Mouse (Mus musculus): ENCODE measurements at regions not wholly inside any gene's neighbourhood (a gene's known extent, or its start where the extent isn't known, plus 50 kb on each side); places are given as distances from the start of the nearest gene placed in this dataset.

- no peak for ATAC-seq (ENCODE audit: insufficient number of reproducible peaks, insufficient read depth, low FRiP score, low read depth)
- Histone ChIP-seq H3K4me1 (ENCODE audit: control insufficient read depth, insufficient read depth, low read length) (no peaks in the 10 kb centered on the region; the same call in 1 of the 2 replicates), H3K4me3 (ENCODE audit: low read depth, low read length) (no peak overlapping the region), H3K36me3 (ENCODE audit: control insufficient read depth, insufficient read depth, low read length) (no peaks in the 10 kb centered on the region), H3K27me3 (ENCODE audit: control insufficient read depth, insufficient read depth, low read length) (no peaks in the 10 kb centered on the region), H3K27ac (ENCODE audit: low read length) (no peak overlapping the region), H3K9ac (replicated peaks; ENCODE audit: low read depth, low read length) (no peak overlapping the region), H3K4me2 (replicated peaks; ENCODE audit: low read depth, low read length) (no peak overlapping the region), H3K9me3 (ENCODE audit: control insufficient read depth, low read depth, low read length) (no peaks in the 10 kb centered on the region)
- 41% methylated on average over 15 of the region's 15 CpGs for WGBS
These were observed 422.6 kb upstream of the Castor2 start for GRCm38 (mm10) chr5:133676791-133677450.

DNA sequence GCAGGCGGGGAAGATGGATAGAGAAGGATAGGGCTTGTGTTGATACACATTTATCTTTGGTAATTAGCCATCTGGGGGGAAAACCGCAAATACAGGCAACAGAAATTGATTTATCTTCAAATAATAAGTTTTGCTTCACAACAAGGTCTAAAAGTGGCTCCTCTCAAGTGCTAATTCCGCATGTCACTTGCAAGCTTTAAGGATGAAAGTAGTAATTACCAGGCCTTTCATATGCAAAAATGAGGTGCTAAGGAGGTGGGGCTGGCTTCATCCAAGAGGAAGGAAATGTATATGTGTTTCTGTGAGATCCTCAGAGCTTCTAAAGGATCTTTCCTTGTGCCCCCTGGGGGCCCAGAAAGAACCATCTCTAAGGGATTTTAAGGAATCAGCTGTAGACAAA lies 423.9 kb upstream of the Castor2 start:
- WGBS, result 68% methylated on average over 3 of the region's 3 CpGs
- H3K4me1 ChIP-seq (ENCODE audit: control insufficient read depth, insufficient read depth, low read length), result no peaks in the 10 kb centered on the region; the same call in 1 of the 2 replicates
- ATAC-seq (ENCODE audit: insufficient number of reproducible peaks, insufficient read depth, low FRiP score, low read depth), result no peak
- H3K9ac ChIP-seq (replicated peaks; ENCODE audit: low read depth, low read length), result no peak overlapping the region
- H3K36me3 ChIP-seq (ENCODE audit: control insufficient read depth, insufficient read depth, low read length), result no peaks in the 10 kb centered on the region
- H3K27me3 ChIP-seq (ENCODE audit: control insufficient read depth, insufficient read depth, low read length), result no peaks in the 10 kb centered on the region
- no peaks in the 10 kb centered on the region for H3K9me3 ChIP-seq (ENCODE audit: control insufficient read depth, low read depth, low read length)
- no peak overlapping the region for H3K4me3 ChIP-seq (ENCODE audit: low read depth, low read length)
- no peak overlapping the region for H3K27ac ChIP-seq (ENCODE audit: low read length)
- H3K4me2 ChIP-seq (replicated peaks; ENCODE audit: low read depth, low read length), result no peak overlapping the region

DNA sequence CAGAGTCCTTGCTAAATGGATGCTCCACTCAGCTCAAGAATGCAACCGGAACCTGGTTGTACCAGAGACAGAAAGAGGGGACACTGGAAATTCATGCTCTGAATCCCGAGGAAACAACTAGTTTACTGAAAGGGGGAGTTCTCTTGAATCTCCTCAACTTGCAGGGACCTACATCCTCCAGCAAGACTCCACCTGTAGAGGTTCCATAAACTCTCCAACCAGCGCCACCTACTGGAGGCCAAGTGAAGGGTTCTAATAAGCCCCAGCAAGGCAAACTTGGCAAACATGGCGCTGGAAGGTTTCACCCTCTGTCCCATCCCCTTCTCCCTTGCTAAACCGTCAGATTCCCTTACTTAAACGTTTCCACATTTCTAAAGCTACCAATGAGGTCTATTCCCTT lies 433.0 kb upstream of the Castor2 start:
- Histone ChIP-seq H3K27ac (ENCODE audit: low read length) (no peak overlapping the region), H3K9me3 (ENCODE audit: control insufficient read depth, low read depth, low read length) (no peaks in the 10 kb centered on the region)
- 43% methylated on average over 6 of the region's 6 CpGs for WGBS

DNA sequence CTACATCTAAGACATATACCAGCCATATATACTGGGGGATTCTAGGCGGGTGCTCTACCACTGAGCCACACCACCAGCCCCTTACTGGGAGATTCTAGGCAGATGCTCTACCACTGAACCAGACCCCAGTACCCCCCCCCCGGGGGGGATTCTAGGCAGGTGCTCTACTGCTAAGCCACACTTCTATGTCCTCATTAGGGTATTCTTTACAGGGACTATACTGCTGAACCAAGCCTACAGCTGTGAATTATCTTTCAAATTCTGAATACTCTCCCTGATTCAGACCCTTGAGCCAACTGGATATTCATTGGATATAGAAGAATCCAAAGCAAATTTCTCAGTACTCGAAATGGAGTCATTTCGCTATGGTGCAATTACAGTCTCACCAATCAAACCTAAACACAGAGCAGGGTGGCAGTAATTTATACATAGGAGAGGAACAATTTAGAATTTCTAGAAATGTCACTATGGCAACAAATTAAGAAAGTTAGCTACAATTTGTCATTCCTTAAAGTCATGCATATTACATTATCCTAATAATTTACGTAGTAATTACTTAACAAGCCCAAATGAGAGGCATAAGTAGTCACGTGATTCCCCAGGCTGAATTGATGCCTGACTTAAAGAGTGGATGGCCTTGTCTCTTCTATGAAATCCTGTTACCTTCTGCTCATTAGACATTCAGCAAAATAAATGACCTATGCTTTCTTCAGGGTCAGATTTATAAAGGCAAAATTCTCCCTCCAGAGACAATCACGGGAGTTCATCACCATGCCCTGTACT lies 436.8 kb upstream of the Castor2 start:
- no peak overlapping the region for H3K4me3 ChIP-seq (ENCODE audit: low read depth, low read length)
- H3K4me2 ChIP-seq (replicated peaks; ENCODE audit: low read depth, low read length), result no peak overlapping the region
- H3K27me3 ChIP-seq (ENCODE audit: control insufficient read depth, insufficient read depth, low read length), result no peaks in the 10 kb centered on the region
- 85% methylated on average over 7 of the region's 7 CpGs for WGBS
- no peaks in the 10 kb centered on the region for H3K36me3 ChIP-seq (ENCODE audit: control insufficient read depth, insufficient read depth, low read length)
- no peaks in the 10 kb centered on the region for H3K9me3 ChIP-seq (ENCODE audit: control insufficient read depth, low read depth, low read length)
- H3K27ac ChIP-seq (ENCODE audit: low read length), result no peak overlapping the region
- no peak for ATAC-seq (ENCODE audit: insufficient number of reproducible peaks, insufficient read depth, low FRiP score, low read depth)
- no peak overlapping the region for H3K9ac ChIP-seq (replicated peaks; ENCODE audit: low read depth, low read length)
- H3K4me1 ChIP-seq (ENCODE audit: control insufficient read depth, insufficient read depth, low read length), result no peaks in the 10 kb centered on the region

More for the DNA sequence above, 433.0 kb upstream of the Castor2 start:
- H3K4me1 ChIP-seq (ENCODE audit: control insufficient read depth, insufficient read depth, low read length), result no peaks in the 10 kb centered on the region
- H3K9ac ChIP-seq (replicated peaks; ENCODE audit: low read depth, low read length), result no peak overlapping the region
- ATAC-seq (ENCODE audit: insufficient number of reproducible peaks, insufficient read depth, low FRiP score, low read depth), result no peak
- H3K4me3 ChIP-seq (ENCODE audit: low read depth, low read length), result no peak overlapping the region
- H3K27me3 ChIP-seq (ENCODE audit: control insufficient read depth, insufficient read depth, low read length), result no peaks in the 10 kb centered on the region
- H3K4me2 ChIP-seq (replicated peaks; ENCODE audit: low read depth, low read length), result no peak overlapping the region
- no peaks in the 10 kb centered on the region for H3K36me3 ChIP-seq (ENCODE audit: control insufficient read depth, insufficient read depth, low read length)

DNA sequence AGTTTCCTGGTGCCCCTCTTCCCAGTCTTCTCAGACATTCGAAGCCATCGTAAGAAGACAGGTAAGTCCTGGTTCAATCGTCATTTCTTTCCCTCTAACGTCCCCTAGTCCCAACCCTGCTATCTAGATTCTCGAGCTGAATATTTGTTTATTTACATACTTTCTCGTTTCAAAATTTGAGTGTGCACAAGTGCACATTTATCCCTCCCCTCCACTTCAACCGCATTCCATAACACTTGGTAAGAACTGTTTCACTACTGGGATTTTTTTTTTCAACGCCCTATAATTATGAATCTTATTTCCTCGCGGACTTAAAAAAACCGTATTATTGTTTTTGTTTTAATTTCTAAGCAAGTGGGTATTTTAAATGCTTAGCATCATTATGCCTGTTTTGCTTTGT lies 439.2 kb upstream of the Castor2 start:
- H3K27ac ChIP-seq (ENCODE audit: low read length), result no peak overlapping the region
- H3K9ac ChIP-seq (replicated peaks; ENCODE audit: low read depth, low read length), result no peak overlapping the region
- no peaks in the 10 kb centered on the region for H3K4me1 ChIP-seq (ENCODE audit: control insufficient read depth, insufficient read depth, low read length)
- 78% methylated on average over 11 of the region's 11 CpGs for WGBS
- no peaks in the 10 kb centered on the region for H3K9me3 ChIP-seq (ENCODE audit: control insufficient read depth, low read depth, low read length)
- ATAC-seq (ENCODE audit: insufficient number of reproducible peaks, insufficient read depth, low FRiP score, low read depth), result no peak
- H3K4me2 ChIP-seq (replicated peaks; ENCODE audit: low read depth, low read length), result no peak overlapping the region
- no peaks in the 10 kb centered on the region for H3K36me3 ChIP-seq (ENCODE audit: control insufficient read depth, insufficient read depth, low read length)
- no peak overlapping the region for H3K4me3 ChIP-seq (ENCODE audit: low read depth, low read length)
- no peaks in the 10 kb centered on the region for H3K27me3 ChIP-seq (ENCODE audit: control insufficient read depth, insufficient read depth, low read length)

DNA sequence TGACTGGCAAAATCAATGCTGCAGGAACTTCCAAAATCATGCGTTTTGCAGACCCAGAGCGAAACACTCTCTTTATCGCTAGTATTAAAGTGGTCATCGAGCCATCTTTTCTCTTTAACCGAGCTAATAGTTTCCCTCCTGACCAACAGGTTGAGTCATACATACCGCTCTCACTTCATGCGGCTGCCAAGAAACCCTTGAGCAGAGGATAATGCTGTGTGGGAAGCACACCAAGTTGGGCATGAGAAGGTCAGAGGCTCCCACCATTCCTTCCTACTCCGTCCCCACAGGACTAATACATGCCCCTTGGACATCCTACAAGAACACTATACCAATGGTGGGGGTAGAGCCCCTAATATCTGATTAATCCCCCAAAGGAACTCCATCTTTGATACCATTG lies 442.7 kb upstream of the Castor2 start:
- ATAC-seq (ENCODE audit: insufficient number of reproducible peaks, insufficient read depth, low FRiP score, low read depth), result no peak
- Histone ChIP-seq H3K27me3 (ENCODE audit: control insufficient read depth, insufficient read depth, low read length) (no peaks in the 10 kb centered on the region), H3K27ac (ENCODE audit: low read length) (no peak overlapping the region), H3K4me1 (ENCODE audit: control insufficient read depth, insufficient read depth, low read length) (no peaks in the 10 kb centered on the region), H3K4me2 (replicated peaks; ENCODE audit: low read depth, low read length) (no peak overlapping the region), H3K9ac (replicated peaks; ENCODE audit: low read depth, low read length) (no peak overlapping the region), H3K4me3 (ENCODE audit: low read depth, low read length) (no peak overlapping the region), H3K36me3 (ENCODE audit: control insufficient read depth, insufficient read depth, low read length) (no peaks in the 10 kb centered on the region), H3K9me3 (ENCODE audit: control insufficient read depth, low read depth, low read length) (no peaks in the 10 kb centered on the region)
- 89% methylated on average over 8 of the region's 8 CpGs for WGBS

GRCm38 (mm10) chr5:133653431-133653830 lies 446.1 kb upstream of the Castor2 start:
- Histone ChIP-seq H3K27ac (ENCODE audit: low read length) (no peak overlapping the region), H3K9ac (replicated peaks; ENCODE audit: low read depth, low read length) (no peak overlapping the region), H3K9me3 (ENCODE audit: control insufficient read depth, low read depth, low read length) (no peaks in the 10 kb centered on the region), H3K4me1 (ENCODE audit: control insufficient read depth, insufficient read depth, low read length) (no peaks in the 10 kb centered on the region), H3K36me3 (ENCODE audit: control insufficient read depth, insufficient read depth, low read length) (no peaks in the 10 kb centered on the region), H3K4me3 (ENCODE audit: low read depth, low read length) (no peak overlapping the region), H3K4me2 (replicated peaks; ENCODE audit: low read depth, low read length) (no peak overlapping the region), H3K27me3 (ENCODE audit: control insufficient read depth, insufficient read depth, low read length) (no peaks in the 10 kb centered on the region)
- ATAC-seq (ENCODE audit: insufficient number of reproducible peaks, insufficient read depth, low FRiP score, low read depth), result no peak
- WGBS, result 82% methylated on average over 1 of the region's 1 CpGs

DNA sequence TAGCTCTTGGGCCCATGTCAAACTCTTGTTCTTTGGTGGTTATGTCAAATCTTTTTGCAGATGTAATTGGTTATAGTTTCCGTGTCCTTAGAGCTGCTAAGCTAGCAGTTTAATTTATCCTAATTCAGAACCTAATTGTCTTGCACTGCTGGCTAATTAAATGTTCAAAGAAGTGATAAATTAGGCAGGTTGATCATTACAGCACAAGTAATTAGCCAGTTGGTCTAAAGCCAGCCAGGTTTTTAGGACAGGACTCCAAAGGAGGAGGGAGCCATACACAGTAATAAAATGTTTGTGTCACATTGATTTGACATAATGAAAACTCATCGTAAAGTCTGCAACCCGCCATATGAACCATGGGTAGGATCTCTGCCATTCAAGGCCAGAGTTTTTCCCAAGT lies 449.3 kb upstream of the Castor2 start:
- no peak overlapping the region for H3K9ac ChIP-seq (replicated peaks; ENCODE audit: low read depth, low read length)
- no peaks in the 10 kb centered on the region for H3K9me3 ChIP-seq (ENCODE audit: control insufficient read depth, low read depth, low read length)
- 88% methylated on average over 3 of the region's 3 CpGs for WGBS
- H3K4me1 ChIP-seq (ENCODE audit: control insufficient read depth, insufficient read depth, low read length), result no peaks in the 10 kb centered on the region
- no peak for ATAC-seq (ENCODE audit: insufficient number of reproducible peaks, insufficient read depth, low FRiP score, low read depth)
- H3K4me2 ChIP-seq (replicated peaks; ENCODE audit: low read depth, low read length), result no peak overlapping the region
- H3K27ac ChIP-seq (ENCODE audit: low read length), result no peak overlapping the region
- no peak overlapping the region for H3K4me3 ChIP-seq (ENCODE audit: low read depth, low read length)
- H3K27me3 ChIP-seq (ENCODE audit: control insufficient read depth, insufficient read depth, low read length), result no peaks in the 10 kb centered on the region
- no peaks in the 10 kb centered on the region for H3K36me3 ChIP-seq (ENCODE audit: control insufficient read depth, insufficient read depth, low read length)
